Mouse (Mus musculus) adrenal gland, adult (tissue): ENCODE results near the gene Olfr923.
"Not testable (repeated sequence)": the region's sequence is repeated elsewhere in the genome, so short reads cannot be mapped to it uniquely, and the experiment has no call there.

ENCODE experiments used
- DNase-seq, 2 experiments: peaks; one replicate each; pipeline ENCODE4 v3.0.0; 2022 to 2023; ENCODE audit warnings: low spot score in 1 of 2; ENCODE audit not compliant: inconsistent age in 2 of 2

Olfr923 gene

GRCm38 (mm10) chr9:38826245-38826644 is at the start of gene Olfr923:
TSS of gene Olfr923 (plus strand) at chr9:38826545.
- no peak for DNase-seq

GRCm38 (mm10) chr9:38792689-38793088 is 33.7 kb upstream of the Olfr923 start:
- no peak for DNase-seq

GRCm38 (mm10) chr9:38805696-38806095 is 20.6 kb upstream of the Olfr923 start:
- DNase-seq: peak in 1 of 2 experiments; percentile 25

- no peak for DNase-seq
Measured at GRCm38 (mm10) chr9:38814314-38814713, 12.0 kb upstream of the Olfr923 start, which contains the start of gene Olfr922. TSS of gene Olfr922 (plus strand) at chr9:38814614.

- no peak for DNase-seq
Measured at GRCm38 (mm10) chr9:38815458-38815986, 10.8 kb upstream of the Olfr923 start.

- DNase-seq: no peak
Measured at GRCm38 (mm10) chr9:38833027-38833426, 6.7 kb downstream of the Olfr923 start.

GRCm38 (mm10) chr9:38844149-38844548 is 17.8 kb downstream of the Olfr923 start, which contains the start of gene Olfr924:
TSS of gene Olfr924 (plus strand) at chr9:38844449.
- no peak for DNase-seq

- DNase-seq: no peak
Measured at GRCm38 (mm10) chr9:38854760-38855159, 28.4 kb downstream of the Olfr923 start, which contains the start of gene Olfr26. TSS of gene Olfr26 (plus strand) at chr9:38855060.

- not testable (repeated sequence) for DNase-seq
Measured at GRCm38 (mm10) chr9:38874880-38875279, 48.5 kb downstream of the Olfr923 start.

GRCm38 (mm10) chr9:38876826-38877225 is 50.5 kb downstream of the Olfr923 start, which contains the start of gene Olfr926:
TSS of gene Olfr926 (plus strand) at chr9:38877126.
- DNase-seq: no peak
